Mouse (Mus musculus) embryo, embryonic 11 days (tissue): Measurements from ENCODE around the gene Ankrd31.
"Not testable (repeated sequence)": the region's sequence is repeated elsewhere in the genome, so short reads cannot be mapped to it uniquely, and the experiment has no call there.

ENCODE experiments used
- DNase-seq: peaks from one replicate; pipeline ENCODE4 v3.0.0-alpha.2; 2015

Gene Ankrd31

GRCm38 (mm10) chr13:96748109-96748845, at the start of gene Ankrd31:
Ankrd31 (plus strand) TSS chr13:96748272.
- no peak for DNase-seq

GRCm38 (mm10) chr13:96702567-96703278, 45.3 kb upstream of the Ankrd31 start:
- DNase-seq: no peak

GRCm38 (mm10) chr13:96709269-96710233, 38.5 kb upstream of the Ankrd31 start:
- DNase-seq: no peak

GRCm38 (mm10) chr13:96716311-96716710, 31.8 kb upstream of the Ankrd31 start:
- no peak for DNase-seq

GRCm38 (mm10) chr13:96717821-96718220, 30.3 kb upstream of the Ankrd31 start:
- no peak for DNase-seq

GRCm38 (mm10) chr13:96720003-96720402, 28.1 kb upstream of the Ankrd31 start:
- no peak for DNase-seq

GRCm38 (mm10) chr13:96728289-96728688, 19.8 kb upstream of the Ankrd31 start:
- no peak for DNase-seq

- no peak for DNase-seq
These were observed 18.9 kb upstream of the Ankrd31 start for GRCm38 (mm10) chr13:96729146-96729545.

GRCm38 (mm10) chr13:96730116-96730515, 18.0 kb upstream of the Ankrd31 start:
- DNase-seq: no peak

GRCm38 (mm10) chr13:96735175-96735574, 12.9 kb upstream of the Ankrd31 start:
- DNase-seq: peak; percentile 10

GRCm38 (mm10) chr13:96740159-96740558, 7.9 kb upstream of the Ankrd31 start:
- no peak for DNase-seq

- DNase-seq: no peak
These were observed 5.2 kb upstream of the Ankrd31 start for GRCm38 (mm10) chr13:96742871-96743270.

GRCm38 (mm10) chr13:96746055-96746454, 2.0 kb upstream of the Ankrd31 start:
- peak; percentile 17 for DNase-seq

- no peak for DNase-seq
These were observed 1.8 kb downstream of the Ankrd31 start for GRCm38 (mm10) chr13:96749859-96750258.

- DNase-seq: no peak
These were observed 12.8 kb downstream of the Ankrd31 start for GRCm38 (mm10) chr13:96760848-96761247.

- not testable (repeated sequence) for DNase-seq
These were observed 38.0 kb downstream of the Ankrd31 start for GRCm38 (mm10) chr13:96786071-96786470.

- DNase-seq: no peak
These were observed 45.4 kb downstream of the Ankrd31 start for GRCm38 (mm10) chr13:96793451-96793850.

GRCm38 (mm10) chr13:96795301-96795700, 47.2 kb downstream of the Ankrd31 start:
- DNase-seq: no peak

- no peak for DNase-seq
These were observed 49.4 kb downstream of the Ankrd31 start for GRCm38 (mm10) chr13:96797500-96797899.

GRCm38 (mm10) chr13:96849752-96850151, 101.7 kb downstream of the Ankrd31 start:
- no peak for DNase-seq

GRCm38 (mm10) chr13:96852133-96852532, 104.1 kb downstream of the Ankrd31 start:
- no peak for DNase-seq

- DNase-seq: peak; percentile 24
These were observed 105.2 kb downstream of the Ankrd31 start for GRCm38 (mm10) chr13:96853256-96853655.

GRCm38 (mm10) chr13:96855191-96855590, 107.1 kb downstream of the Ankrd31 start:
- DNase-seq: peak; percentile 71
